Mouse (Mus musculus) embryo, embryonic 10.5 days (tissue): ENCODE results near the gene Gm20388.

Source experiments
- DNase-seq: peaks from one replicate; pipeline ENCODE4 v3.0.0-alpha.2; 2015; ENCODE audit warnings: low spot score

The Gm20388 gene

DNA sequence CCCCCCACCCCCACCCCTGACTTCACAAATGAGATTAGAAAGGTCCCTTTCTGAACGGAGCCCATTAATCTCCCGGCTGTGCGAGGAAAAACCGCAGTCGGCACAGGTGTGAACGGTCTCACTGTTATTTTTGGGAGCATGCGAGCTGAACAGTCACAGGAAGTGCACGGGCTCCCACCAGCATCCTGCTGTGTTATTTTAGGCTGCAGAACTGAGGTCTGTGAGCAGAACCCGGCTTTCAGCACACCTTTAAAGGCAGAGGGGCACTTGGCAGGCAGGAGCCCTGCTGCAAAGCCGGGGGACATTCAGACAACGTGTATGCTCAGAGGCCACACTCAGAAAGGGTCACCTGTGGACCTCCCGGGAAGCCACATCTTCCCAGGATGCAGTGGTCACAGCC lies 1110.8 kb downstream of the Gm20388 start:
- DNase-seq, result no peak

DNA sequence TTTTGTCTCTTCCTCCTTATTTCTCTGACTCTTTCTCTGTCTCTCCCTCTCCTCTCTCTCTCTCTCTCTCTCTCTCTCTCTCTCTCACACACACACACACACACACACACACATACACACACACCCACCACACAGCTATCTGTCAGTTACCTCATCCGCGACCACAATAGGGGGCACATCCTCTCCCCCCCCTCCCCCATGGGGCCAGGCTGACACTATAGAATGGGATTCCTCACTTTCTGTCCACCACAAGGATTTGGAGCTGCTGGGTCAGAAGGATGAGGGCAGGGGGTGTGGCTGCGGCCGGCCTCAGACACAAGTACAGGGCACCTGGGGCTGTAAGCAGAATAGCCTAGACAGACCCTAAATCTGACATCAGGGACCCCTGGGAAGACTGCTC lies 1112.4 kb downstream of the Gm20388 start:
- DNase-seq, result no peak

GRCm38 (mm10) chr8:121023736-121024135 lies 1113.1 kb downstream of the Gm20388 start:
- DNase-seq, result no peak

- no peak for DNase-seq
Measured at GRCm38 (mm10) chr8:121025486-121025885, 1114.8 kb downstream of the Gm20388 start.

DNA sequence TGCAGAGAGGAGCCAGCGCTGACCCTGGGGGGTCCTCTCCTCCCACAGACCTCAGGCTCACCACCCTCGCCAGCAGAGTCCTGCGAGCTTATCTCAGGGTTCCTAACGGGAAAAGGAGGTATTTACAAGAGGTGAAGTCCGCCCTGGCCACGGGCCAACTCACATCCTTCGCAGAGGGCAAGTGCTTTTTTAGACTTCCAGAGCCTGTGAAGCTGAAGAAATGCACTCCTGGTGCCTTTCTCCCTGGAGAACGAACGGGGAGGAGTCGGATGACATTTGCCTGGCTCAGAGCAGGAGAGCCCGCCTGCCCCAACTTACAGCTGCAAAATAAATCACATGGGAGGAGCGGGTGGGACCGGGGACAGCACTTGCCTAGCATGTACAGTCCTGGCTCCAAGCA lies 1117.1 kb downstream of the Gm20388 start:
- peak; percentile 44 for DNase-seq

GRCm38 (mm10) chr8:121029076-121029475 lies 1118.4 kb downstream of the Gm20388 start:
- no peak for DNase-seq

- no peak for DNase-seq
Measured at GRCm38 (mm10) chr8:121030496-121031040, 1119.9 kb downstream of the Gm20388 start.

DNA sequence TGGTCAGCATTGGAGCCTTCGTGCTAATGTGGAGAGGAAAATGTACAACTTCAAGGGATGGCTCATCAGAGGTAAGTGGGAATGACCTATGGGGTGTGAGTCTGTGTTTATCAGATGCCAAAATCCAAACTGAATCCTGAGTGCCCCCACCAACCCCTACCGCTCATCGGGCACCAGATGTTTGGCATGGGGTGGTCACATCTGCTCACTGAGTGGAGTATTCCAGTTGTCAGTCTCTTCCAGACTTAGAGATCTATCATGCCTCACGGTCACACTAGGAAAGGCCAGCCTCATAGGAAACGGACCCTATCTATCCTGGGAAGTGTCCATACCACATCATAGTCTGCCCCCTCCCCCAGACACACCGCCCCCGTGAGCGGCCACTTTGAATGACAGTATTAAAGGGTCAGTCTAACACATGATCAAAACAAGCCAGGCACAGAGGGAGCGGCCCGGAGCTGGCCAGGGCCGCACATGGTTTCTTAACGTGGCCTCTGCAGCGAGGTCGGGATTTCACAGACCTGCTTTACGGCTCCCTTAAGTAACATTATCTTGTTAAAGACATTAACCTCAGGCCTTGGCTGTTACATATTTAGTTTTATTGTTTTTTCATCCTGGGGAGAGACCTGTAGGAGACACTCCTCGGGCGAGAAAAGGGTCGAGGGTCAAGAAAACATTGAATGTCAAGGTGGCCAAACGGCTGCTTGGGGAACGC lies 1122.8 kb downstream of the Gm20388 start:
- DNase-seq, result peak; percentile 47

- no peak for DNase-seq
Measured at GRCm38 (mm10) chr8:121035611-121036010, 1125.0 kb downstream of the Gm20388 start.

DNA sequence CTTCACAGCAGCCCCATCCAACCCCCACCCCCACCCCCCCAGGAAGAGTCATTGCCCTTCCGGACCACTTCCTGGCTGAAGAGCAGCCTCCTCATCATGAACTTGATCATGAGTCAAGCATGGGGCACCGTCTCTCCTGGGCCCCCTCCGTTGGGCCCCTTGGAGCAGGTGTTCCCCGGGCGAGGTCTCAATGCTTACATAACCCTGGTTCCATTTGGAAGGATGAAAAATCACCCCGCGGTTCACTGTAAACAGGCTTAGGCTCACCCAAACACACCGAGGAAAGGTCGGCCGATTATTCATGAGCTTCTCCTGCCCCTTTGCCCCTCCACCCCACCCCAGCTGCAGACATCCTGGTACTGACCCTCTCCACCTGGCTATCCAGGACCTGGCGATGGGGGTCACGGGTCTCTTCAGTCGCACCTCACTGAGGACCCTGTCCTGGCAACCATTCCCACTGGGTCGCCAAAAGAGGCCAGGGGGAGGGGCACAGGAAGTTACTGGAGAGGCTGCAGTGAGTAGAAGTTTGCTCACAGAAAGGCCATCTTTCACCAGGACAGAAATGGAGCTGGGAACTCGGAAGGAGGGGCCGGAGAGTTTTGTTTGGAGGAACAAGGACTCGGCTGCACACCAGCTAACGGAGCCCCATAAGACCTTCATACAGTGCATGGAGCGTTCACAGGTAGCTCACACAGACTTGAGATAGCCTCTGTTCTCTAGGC lies 1133.2 kb downstream of the Gm20388 start:
- no peak for DNase-seq

DNA sequence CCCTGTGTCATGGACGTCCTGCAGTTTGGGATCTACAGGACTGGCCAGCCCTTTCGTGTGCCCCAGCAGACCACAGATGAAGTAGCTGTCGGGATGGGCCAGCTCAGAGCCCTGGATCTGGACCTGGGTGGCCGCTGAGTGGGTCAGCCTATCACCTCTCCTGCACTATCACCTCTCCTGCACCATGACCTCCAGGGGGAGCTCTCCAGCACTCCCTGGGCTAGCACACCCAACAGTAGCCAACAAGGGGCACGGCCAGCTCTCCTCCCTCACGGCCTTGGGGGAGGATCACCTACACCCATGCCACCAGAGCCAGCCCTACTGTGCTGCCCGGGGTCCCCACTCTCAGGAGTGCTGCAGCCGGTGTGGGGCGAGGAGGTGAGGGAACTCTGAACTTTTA lies 1136.8 kb downstream of the Gm20388 start:
- DNase-seq, result no peak

DNA sequence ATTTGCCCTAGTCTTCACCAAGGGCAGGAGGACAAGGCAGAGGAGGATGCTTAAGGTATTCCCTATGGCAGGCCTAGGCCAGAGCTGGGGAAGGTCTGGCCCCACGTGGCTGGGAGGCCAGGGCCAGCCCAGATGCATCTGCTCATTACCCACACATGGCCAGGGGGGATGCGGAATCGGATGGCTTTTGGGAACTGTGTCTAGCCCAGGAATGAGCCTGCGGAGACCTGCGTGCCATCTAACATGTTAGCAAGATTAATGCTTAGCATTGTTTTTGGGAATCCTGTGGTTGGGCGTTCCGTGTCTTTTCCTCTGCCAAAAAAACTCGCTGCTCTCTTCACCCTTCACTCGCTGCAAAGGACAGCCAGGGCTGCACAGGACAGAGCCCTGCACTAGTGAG lies 1147.4 kb downstream of the Gm20388 start:
- DNase-seq, result no peak

DNA sequence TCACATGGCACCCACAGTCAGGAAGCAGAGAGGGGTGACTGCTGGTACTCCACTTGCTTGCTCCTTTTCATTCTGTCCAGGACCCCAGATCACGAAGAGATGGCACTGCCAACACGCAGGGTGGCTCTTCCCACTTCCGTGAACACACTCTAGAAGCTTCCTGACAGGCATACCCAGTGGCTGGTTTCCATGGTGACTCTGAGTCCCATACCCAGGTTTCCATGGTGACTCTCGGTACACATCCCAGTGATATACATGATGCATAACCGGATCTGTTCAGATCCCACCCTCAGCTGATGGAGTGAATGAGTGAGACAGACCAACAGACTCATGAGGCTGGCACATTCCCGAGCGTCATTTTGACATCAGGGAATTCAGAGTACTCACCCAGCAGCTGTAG lies 1148.5 kb downstream of the Gm20388 start:
- no peak for DNase-seq

DNA sequence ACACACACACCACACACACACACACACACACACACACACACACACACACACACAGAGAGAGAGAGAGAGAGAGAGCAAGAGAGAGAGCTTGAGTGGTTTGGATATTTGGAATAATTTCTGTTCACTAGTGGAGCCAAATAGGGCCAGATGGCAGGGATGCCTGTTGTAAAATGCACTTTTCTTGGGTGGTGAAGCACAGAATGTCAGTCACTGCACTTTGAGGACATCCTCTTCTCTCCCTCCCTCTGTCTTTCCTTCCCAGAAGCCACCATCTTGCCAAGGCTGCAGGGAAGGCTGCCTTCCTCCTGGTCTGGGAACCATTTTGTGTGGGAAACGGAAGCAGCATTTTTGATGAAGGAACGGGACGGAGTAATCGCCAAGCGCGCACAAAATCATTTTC lies 1151.9 kb downstream of the Gm20388 start:
- DNase-seq, result no peak

DNA sequence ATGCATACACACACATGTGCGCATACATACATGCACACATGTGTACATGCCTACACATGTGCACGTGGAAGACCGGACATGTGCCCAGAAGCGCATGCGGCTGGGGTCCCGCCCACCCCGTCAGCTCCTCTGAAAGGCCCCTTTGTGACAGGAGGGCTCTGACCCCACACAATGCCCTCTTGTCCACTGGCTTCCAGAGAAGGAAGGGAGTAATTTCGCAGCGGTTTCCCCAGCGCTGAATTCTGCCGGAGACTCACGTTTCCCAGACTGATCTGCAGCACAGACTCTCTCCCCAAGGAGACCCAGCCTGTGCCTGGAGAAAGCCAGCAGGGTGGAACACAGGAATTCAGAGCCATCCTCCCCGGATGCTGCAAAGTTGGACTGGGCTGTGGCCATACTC lies 1153.0 kb downstream of the Gm20388 start:
- peak; percentile 63 for DNase-seq

GRCm38 (mm10) chr8:121071454-121071853 lies 1160.8 kb downstream of the Gm20388 start:
- peak; percentile 63 for DNase-seq

DNA sequence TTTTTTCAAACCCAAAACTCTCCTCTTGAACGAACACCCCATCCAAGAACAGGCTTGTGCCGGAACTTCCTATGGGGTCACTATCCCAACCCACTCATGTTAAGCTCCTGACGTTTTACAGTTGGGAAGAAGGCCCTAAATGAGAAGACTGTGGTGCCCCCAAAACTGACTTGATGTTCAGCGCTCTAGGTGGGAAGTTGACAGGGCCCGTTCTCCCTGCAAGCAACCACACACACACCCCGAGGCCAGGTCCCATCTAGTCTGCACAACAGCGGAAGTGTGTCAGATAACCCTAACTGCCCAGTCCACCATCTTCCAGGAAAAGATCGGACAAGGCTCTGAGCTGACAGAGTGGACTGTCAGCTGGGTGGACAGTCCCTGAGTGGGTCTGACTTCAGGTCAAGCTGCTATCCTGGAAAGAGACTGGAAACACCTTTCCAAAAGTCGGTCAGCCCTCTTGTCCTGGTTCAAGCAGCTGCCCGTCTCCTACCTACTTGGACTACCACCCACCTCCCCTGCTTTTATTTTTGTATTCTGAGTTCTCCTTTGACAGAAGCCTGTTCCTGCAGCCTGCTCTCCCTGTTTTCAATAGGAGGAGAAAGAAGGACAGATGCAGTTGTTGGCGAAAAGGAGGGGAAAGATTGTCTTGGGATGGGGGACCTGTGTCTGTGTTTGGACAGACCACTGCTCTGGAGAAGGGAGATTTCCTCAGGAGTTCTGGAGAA lies 1161.9 kb downstream of the Gm20388 start:
- peak; percentile 33 for DNase-seq

GRCm38 (mm10) chr8:121073174-121074107 lies 1162.8 kb downstream of the Gm20388 start:
- DNase-seq, result peak; percentile 40

- DNase-seq, result peak; percentile 43
Measured at GRCm38 (mm10) chr8:121074108-121074847, 1163.6 kb downstream of the Gm20388 start.

- peak; percentile 56 for DNase-seq
Measured at GRCm38 (mm10) chr8:121074848-121075145, 1164.2 kb downstream of the Gm20388 start.

DNA sequence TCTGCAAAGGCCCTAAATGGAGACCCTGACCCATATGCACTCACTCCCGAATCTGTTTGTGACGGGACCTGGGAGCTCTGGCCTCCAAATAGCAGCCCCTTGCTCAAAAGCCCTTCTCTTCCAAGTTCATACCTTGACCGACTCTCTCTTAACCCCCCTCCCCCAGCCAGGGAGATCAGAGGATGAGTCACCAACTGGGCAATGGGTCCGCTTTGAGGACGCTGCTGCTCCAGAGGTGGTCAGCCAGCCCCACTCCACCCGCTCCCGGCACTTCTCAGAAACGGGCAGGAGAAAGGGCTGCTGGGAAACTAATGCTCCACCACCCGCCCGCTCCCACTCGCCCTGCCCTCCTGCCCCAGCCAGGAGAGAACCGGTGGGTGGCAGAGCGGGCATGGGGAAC lies 1165.3 kb downstream of the Gm20388 start:
- no peak for DNase-seq
